Mouse (Mus musculus) testis, adult 2 months (tissue): ENCODE data around the gene 1700001P01Rik. TPM values are rescaled to one million over a fixed set of nuclear protein-coding genes. Genes with fewer than 3 reads are reported as not detected.

ENCODE experiments used
- H3K27ac ChIP-seq: fragments of 200-500 bp; 2 replicates; pipeline ENCODE4 v1.5.1; 2012; ENCODE audit warnings: low read depth, low read length; ENCODE audit not compliant: control insufficient read depth, insufficient read depth
- H3K27me3 ChIP-seq: fragments of 200-500 bp; 2 replicates; pipeline ENCODE4 v1.6.1; 2012; ENCODE audit warnings: mild to moderate bottlenecking, low read length, moderate library complexity; ENCODE audit not compliant: control insufficient read depth, insufficient read depth
- H3K36me3 ChIP-seq: fragments of 200-500 bp; 2 replicates; pipeline ENCODE4 v1.6.1; 2012; ENCODE audit warnings: mild to moderate bottlenecking, low read length; ENCODE audit not compliant: control insufficient read depth, insufficient read depth
- H3K4me1 ChIP-seq: fragments of 200-500 bp; 2 replicates; pipeline ENCODE4 v1.6.1; 2012; ENCODE audit warnings: low read length; ENCODE audit not compliant: control insufficient read depth, insufficient read depth
- H3K4me3 ChIP-seq: fragments of 200-500 bp; 2 replicates; pipeline ENCODE4 v1.5.1; 2012; ENCODE audit warnings: low read depth, mild to moderate bottlenecking, low read length, moderate library complexity, mixed read lengths; ENCODE audit not compliant: control insufficient read depth
- CTCF ChIP-seq: fragments of 200-500 bp; IDR thresholded peaks from 2 replicates; pipeline ENCODE4 v1.5.1; 2012; ENCODE audit warnings: low read depth, mild to moderate bottlenecking, inconsistent platforms, low read length, moderate library complexity; ENCODE audit not compliant: control insufficient read depth, insufficient read depth, insufficient replicate concordance
- POLR2A ChIP-seq: fragments of 200-500 bp; IDR thresholded peaks from 2 replicates; pipeline ENCODE4 v1.6.1; 2012; ENCODE audit warnings: low read depth, mild to moderate bottlenecking, inconsistent platforms, low read length, moderate library complexity; ENCODE audit not compliant: control insufficient read depth
- polyA plus RNA-seq: library from polyadenylated mRNA; depleted of rRNA; stranded (reverse); fragments of >200 nt; gene quantifications from 2 replicates; pipeline ENCODE4 v1.2.3, GENCODE M21; 2012

Gene 1700001P01Rik
- polyA plus RNA-seq, 1 experiment = 181 TPM

GRCm38 (mm10) chr11:97809235-97810121, 33.8 kb upstream of the 1700001P01Rik start:
- Histone ChIP-seq H3K4me1 (peaks cover 38% of the 10 kb centered on the region), H3K27me3 (no peaks in the 10 kb centered on the region), H3K4me3 (no peak overlapping the region), H3K27ac (no peak overlapping the region), H3K36me3 (no peaks in the 10 kb centered on the region)
- TF ChIP-seq POLR2A = no peak
- TF ChIP-seq CTCF = no peak

DNA sequence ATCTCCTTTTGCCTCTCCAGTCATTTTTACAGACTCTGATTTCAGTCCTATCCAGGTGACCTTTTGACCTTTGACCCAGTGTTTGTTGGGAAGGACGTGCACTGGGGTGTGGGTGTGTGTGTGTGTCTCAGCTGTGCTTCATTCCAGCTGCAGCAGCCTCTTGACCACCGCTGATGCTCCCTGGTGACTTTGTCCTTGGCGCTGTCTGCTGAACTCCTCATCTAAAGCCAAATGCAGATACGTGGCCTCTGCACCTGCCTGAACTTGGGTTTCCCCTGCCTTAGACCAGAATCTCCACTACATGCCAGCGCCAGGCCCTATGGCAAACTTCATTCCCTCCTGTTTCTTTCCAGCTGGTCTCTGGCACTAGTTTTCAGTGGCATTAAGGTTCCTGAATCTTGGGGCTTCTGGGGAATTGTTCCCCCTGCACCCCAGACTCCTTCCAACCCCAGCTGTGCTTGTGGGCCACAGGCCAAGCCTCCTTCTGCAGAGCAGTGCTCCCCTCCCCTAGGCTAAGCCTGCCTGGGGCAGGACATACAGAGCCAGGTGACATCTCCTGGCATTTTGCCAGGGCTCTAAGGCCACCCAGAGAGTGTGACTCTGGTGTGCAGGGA, 33.0 kb upstream of the 1700001P01Rik start:
- H3K4me3 ChIP-seq = no peak overlapping the region
- peaks cover 38% of the 10 kb centered on the region for H3K4me1 ChIP-seq
- no peaks in the 10 kb centered on the region for H3K36me3 ChIP-seq
- H3K27ac ChIP-seq = 0 out of 2 replicates have a peak overlapping the region, but pooled peaks have one; percentile 15
- TF ChIP-seq POLR2A = no peak
- TF ChIP-seq CTCF = no peak
- H3K27me3 ChIP-seq = no peaks in the 10 kb centered on the region

DNA sequence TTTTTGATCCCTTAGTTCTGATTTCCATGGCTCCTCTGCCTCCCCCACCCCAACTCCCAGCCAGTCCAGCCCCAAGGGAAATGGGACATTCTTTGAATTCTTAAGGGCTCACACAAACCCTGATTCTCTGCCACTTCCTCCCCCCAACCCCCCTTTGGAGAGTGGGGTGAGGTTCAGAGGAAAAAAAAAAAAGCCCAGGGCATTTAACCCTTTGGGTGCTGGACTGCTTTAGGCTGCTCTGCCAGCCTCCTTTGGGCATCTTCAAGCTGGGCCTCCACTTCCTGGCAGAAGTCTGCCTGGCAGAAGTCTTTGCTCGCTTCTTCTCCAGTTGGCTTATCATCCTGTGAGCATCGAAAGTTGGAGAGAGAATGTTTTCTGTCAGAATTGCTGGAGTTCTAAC, 32.4 kb upstream of the 1700001P01Rik start:
- Histone ChIP-seq H3K27ac (no peak overlapping the region), H3K27me3 (no peaks in the 10 kb centered on the region), H3K4me3 (no peak overlapping the region), H3K36me3 (no peaks in the 10 kb centered on the region), H3K4me1 (peaks cover 34% of the 10 kb centered on the region)
- TF ChIP-seq CTCF (no peak), POLR2A (no peak)

DNA sequence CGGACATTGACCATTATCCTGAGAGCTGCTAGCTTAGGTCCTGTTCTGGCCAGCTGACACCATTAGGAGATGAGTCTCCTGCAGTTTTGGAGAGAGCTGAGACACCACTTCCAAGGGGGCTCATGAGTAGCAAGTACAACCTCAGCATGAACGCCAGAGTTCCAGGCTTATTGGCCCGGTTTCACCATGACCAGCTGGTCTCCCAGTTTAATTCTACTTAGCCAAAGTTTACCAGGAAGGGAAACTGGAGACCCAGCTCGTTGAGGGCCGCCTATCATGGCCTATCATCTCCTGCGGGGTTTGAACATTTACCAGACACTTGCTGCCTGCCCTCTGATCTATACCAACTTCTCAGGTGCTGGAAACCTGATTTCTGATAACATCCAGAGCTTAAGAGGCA, 31.9 kb upstream of the 1700001P01Rik start:
- TF ChIP-seq POLR2A (no peak), CTCF (no peak)
- Histone ChIP-seq H3K36me3 (no peaks in the 10 kb centered on the region), H3K4me1 (peaks cover 30% of the 10 kb centered on the region), H3K4me3 (no peak overlapping the region), H3K27ac (no peak overlapping the region), H3K27me3 (no peaks in the 10 kb centered on the region)

DNA sequence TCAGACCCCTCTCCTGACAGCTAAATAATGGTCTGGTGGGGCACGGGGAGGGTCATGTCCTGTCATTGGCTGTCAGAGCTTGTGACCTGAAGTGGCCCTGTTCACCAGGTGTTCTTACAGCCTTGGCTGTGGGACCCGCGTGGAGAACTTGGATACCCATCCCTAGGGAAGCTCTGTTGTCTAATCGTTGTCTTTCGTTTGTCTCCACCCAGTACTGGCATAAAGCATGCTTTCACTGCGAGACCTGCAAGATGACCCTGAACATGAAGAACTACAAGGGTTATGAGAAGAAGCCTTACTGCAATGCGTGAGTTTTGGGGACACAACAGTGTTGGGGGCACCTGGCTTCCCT, 30.9 kb upstream of the 1700001P01Rik start:
- Histone ChIP-seq H3K36me3 (no peaks in the 10 kb centered on the region), H3K4me3 (no peak overlapping the region), H3K4me1 (peaks cover 30% of the 10 kb centered on the region), H3K27me3 (no peaks in the 10 kb centered on the region), H3K27ac (no peak overlapping the region)
- TF ChIP-seq CTCF (no peak), POLR2A (no peak)

GRCm38 (mm10) chr11:97805662-97806612, 30.2 kb upstream of the 1700001P01Rik start:
- H3K4me3 ChIP-seq = no peak overlapping the region

More at GRCm38 (mm10) chr11:97805662-97806612, 30.2 kb upstream of the 1700001P01Rik start:
- TF ChIP-seq POLR2A (no peak), CTCF (no peak)
- no peaks in the 10 kb centered on the region for H3K27me3 ChIP-seq
- no peaks in the 10 kb centered on the region for H3K36me3 ChIP-seq
- H3K4me1 ChIP-seq = peaks cover 36% of the 10 kb centered on the region
- H3K27ac ChIP-seq = no peak overlapping the region
